Mouse (Mus musculus) small intestine, adult 2 months (tissue): ENCODE results near the gene Ttll2.
"Not testable (repeated sequence)": the region's sequence is repeated elsewhere in the genome, so short reads cannot be mapped to it uniquely, and the experiment has no call there.

Experiments used
- CTCF ChIP-seq: fragments of 200-500 bp; IDR thresholded peaks from 2 replicates; pipeline ENCODE4 v1.5.1; 2012; ENCODE audit warnings: low read depth, mild to moderate bottlenecking, control low read depth, inconsistent platforms, low read length, moderate library complexity, mixed read lengths; ENCODE audit not compliant: insufficient replicate concordance, insufficient read length; ENCODE audit errors: extremely low read depth
- POLR2A ChIP-seq: fragments of 200-500 bp; IDR thresholded peaks from 2 replicates; pipeline ENCODE4 v1.6.1; 2012; ENCODE audit warnings: low read depth, mild to moderate bottlenecking, control low read depth, inconsistent platforms, low read length, moderate library complexity

DNA sequence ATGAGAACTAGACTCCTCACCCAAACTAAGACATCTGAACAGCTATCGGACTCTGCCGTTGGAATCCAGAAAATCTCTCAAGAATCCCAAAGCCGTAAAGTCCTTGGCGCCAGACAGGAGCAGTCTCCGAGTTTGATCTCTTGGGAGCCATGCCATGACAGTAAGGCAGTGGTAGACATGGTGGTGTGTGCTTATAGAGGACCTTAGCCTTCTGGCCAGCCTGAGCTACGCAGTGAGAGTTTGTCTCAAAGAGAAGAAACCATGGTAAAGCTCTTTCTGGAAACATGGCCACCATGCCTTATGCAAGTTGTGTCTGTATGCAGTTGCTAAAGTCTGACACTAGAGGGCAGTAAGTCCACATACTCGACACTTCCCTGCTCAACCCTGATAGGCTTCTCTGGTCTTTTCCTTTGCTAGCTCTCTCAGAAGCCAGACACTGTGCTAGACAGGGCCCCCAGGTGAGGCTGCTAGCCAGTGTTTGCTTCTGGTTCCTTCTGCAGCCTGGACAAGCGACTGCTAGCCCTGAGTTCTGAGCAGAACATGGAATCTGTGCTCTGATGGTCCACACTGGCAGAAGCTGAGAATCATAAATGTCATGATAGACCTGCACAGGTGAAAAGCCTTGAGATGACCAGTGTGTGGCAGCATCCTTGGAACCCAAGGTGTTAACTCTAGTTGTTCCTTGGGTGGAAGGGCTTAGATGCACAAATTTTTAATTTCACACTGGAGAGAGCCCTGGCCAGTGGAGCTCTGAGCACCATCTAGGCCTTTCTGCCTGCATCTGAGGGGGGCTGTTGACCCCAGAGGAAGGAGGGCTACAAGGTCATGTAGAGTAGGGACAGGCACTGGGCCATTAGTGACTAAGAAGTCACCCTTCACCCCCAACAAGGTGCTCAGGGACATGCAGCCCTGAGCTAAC lies 46.0 kb downstream of the Ttll2 start:
- not testable (repeated sequence) for TF ChIP-seq POLR2A, CTCF
